Mouse (Mus musculus) erythroblast, embryonic 14.5 days (primary cell): ENCODE measurements around the gene Synpo2.

ENCODE experiments used
- GATA1 ChIP-seq: IDR thresholded peaks from 2 replicates; pipeline ENCODE4 v1.6.1; 2012; ENCODE audit warnings: low read length, inconsistent platforms, mixed read lengths
- TAL1 ChIP-seq: IDR thresholded peaks from 3 replicates; pipeline ENCODE4 v1.6.1; 2012; ENCODE audit warnings: low read length, inconsistent platforms, mixed read lengths

- TF ChIP-seq TAL1 (no peak), GATA1 (no peak)
Observed at GRCm38 (mm10) chr3:123266753-123267651, 31.1 kb upstream of the Synpo2 start, which contains the start of gene Sec24d.
